Mouse (Mus musculus) left cerebral cortex, postnatal 4 days (tissue): ENCODE results near the gene Ube2o. TPM values are rescaled to one million over a fixed set of nuclear protein-coding genes. Genes with fewer than 3 reads are reported as not detected.
A peak's percentile ranks its signal among the peaks of the same experiment; 100 is the strongest.

Experiments used
- DNase-seq: peaks from one replicate; pipeline ENCODE4 v3.0.0-alpha.2; 2022
- intact Hi-C: fragments of 180-260 bp; cut with DNase I; formaldehyde crosslinking; loops from one replicate; pipeline ENCODE4 v1.15.1; 2025
- total RNA-seq, 2 experiments: library from RNA; stranded (reverse); gene quantifications; 2 replicates each; pipeline ENCODE4 v1.2.3; 2021

Gene Ube2o
- total RNA-seq, 2 experiments from 2014 or later: 115 to 128 TPM

- intact Hi-C loops: no loop called here
- DNase-seq: no peak
Observed at GRCm38 (mm10) chr11:116586310-116586709, 5.1 kb upstream of the Ube2o start, which contains the start of gene Aanat. Aanat (plus strand) TSS chr11:116586432.

GRCm38 (mm10) chr11:116585682-116586081, 4.4 kb upstream of the Ube2o start:
- DNase-seq: no peak
- intact Hi-C loops: no loop called here

- DNase-seq: peak; percentile 43
- intact Hi-C loops: no loop called here
Observed at GRCm38 (mm10) chr11:116580711-116581375, 404 bp downstream of the Ube2o start.

GRCm38 (mm10) chr11:116580031-116580652, 1.1 kb downstream of the Ube2o start:
- no peak for DNase-seq
- intact Hi-C loops: no loop called here

GRCm38 (mm10) chr11:116579280-116579679, 2.0 kb downstream of the Ube2o start:
- intact Hi-C loops: no loop called here
- no peak for DNase-seq

GRCm38 (mm10) chr11:116575396-116575795, 5.9 kb downstream of the Ube2o start:
- no peak for DNase-seq
- intact Hi-C loops: no loop called here

GRCm38 (mm10) chr11:116574982-116575381, 6.3 kb downstream of the Ube2o start:
- intact Hi-C loops: no loop called here
- DNase-seq: no peak

GRCm38 (mm10) chr11:116574486-116574885, 6.8 kb downstream of the Ube2o start:
- DNase-seq: no peak
- intact Hi-C loops: no loop called here

GRCm38 (mm10) chr11:116572756-116573543, 8.3 kb downstream of the Ube2o start:
- no peak for DNase-seq
- intact Hi-C loops: no loop called here

- no peak for DNase-seq
- intact Hi-C loops: no loop called here
Observed at GRCm38 (mm10) chr11:116571767-116572679, 9.2 kb downstream of the Ube2o start.

GRCm38 (mm10) chr11:116570821-116571220, 10.4 kb downstream of the Ube2o start:
- DNase-seq: no peak
- intact Hi-C loops: no loop called here

GRCm38 (mm10) chr11:116567531-116567930, 13.7 kb downstream of the Ube2o start:
- intact Hi-C loops: no loop called here
- DNase-seq: no peak

GRCm38 (mm10) chr11:116565283-116566041, 15.8 kb downstream of the Ube2o start:
- no peak for DNase-seq
- intact Hi-C loops: no loop called here

GRCm38 (mm10) chr11:116556308-116556707, 24.9 kb downstream of the Ube2o start:
- no peak for DNase-seq
- intact Hi-C loops: no loop called here

GRCm38 (mm10) chr11:116555572-116555971, 25.7 kb downstream of the Ube2o start:
- DNase-seq: no peak
- intact Hi-C loops: no loop called here

GRCm38 (mm10) chr11:116554171-116554878, 26.9 kb downstream of the Ube2o start:
- intact Hi-C loops: no loop called here
- DNase-seq: peak; percentile 46

- intact Hi-C loops: no loop called here
- no peak for DNase-seq
Observed at GRCm38 (mm10) chr11:116552194-116552593, 29.1 kb downstream of the Ube2o start.

- intact Hi-C loops: no loop called here
- no peak for DNase-seq
Observed at GRCm38 (mm10) chr11:116550748-116551147, 30.5 kb downstream of the Ube2o start.
